Mouse (Mus musculus) hindbrain, embryonic 16.5 days (tissue): ENCODE results near the gene Tmem209. TPM values are rescaled to one million over a fixed set of nuclear protein-coding genes. Genes with fewer than 3 reads are reported as not detected.

Source experiments
- polyA plus RNA-seq: library from polyadenylated mRNA; unstranded; fragments of >200 nt; fragmentation: Nextera tagmentation; extraction: Ambion mirVana; gene quantifications from 2 replicates; pipeline ENCODE4 v1.2.1, GENCODE M21; 2015

The Tmem209 gene
- polyA plus RNA-seq, 1 experiment from 2014 or later: 25.6 TPM

Other genes with a start within 250 kb of the Tmem209 start
- 53.1 and 55.6 TPM in 2 replicates for gene Ube2h, start 205.2 kb downstream of the Tmem209 start, polyA plus RNA-seq
- gene Zc3hc1, start 118.8 kb downstream of the Tmem209 start, polyA plus RNA-seq: 65.5 and 68.2 TPM in 2 replicates
- gene Klhdc10, start 107.9 kb downstream of the Tmem209 start, polyA plus RNA-seq: 27.8 and 34.9 TPM in 2 replicates
- 0.15 and 0.19 TPM in 2 replicates for gene Ssmem1, start 66 bp upstream of the Tmem209 start, polyA plus RNA-seq
- gene Cpa2, start 31.8 kb upstream of the Tmem209 start, polyA plus RNA-seq: 7.6 and 9.7 TPM in 2 replicates
- gene Cpa4, start 58.6 kb upstream of the Tmem209 start, polyA plus RNA-seq: 0.84 and 0.85 TPM in 2 replicates
- gene Cpa5, start 101.2 kb upstream of the Tmem209 start, polyA plus RNA-seq: 0.09 and 0.12 TPM in 2 replicates
- gene Cpa1, start 129.4 kb upstream of the Tmem209 start, polyA plus RNA-seq: 0.85 and 0.90 TPM in 2 replicates
- gene Cep41, start 184.0 kb upstream of the Tmem209 start, polyA plus RNA-seq: 10.4 and 14.1 TPM in 2 replicates
- 303 and 331 TPM in 2 replicates for gene Mest, start 213.8 kb upstream of the Tmem209 start, polyA plus RNA-seq